Mouse (Mus musculus): Measurements from ENCODE around the gene Kcnab1.

- TF ChIP-seq CTCF (IDR thresholded peaks at IDR 0.05; ENCODE audit: control insufficient read depth, insufficient read depth, insufficient read length) (no peak), USF1 (IDR thresholded peaks at IDR 0.05; ENCODE audit: low read depth) (no peak), MAX (IDR thresholded peaks at IDR 0.05) (no peak), CEBPB (IDR thresholded peaks at IDR 0.05; ENCODE audit: low read depth) (no peak), MYOD1 (IDR thresholded peaks at IDR 0.05; ENCODE audit: control insufficient read depth, insufficient read length, low read depth) (no peak), MYOG (IDR thresholded peaks at IDR 0.05; ENCODE audit: control insufficient read depth, extremely low read depth, insufficient read length) (no peak)
Observed at GRCm38 (mm10) chr3:65346176-65346575, 237.0 kb downstream of the Kcnab1 start.

Data from C2C12 (cell line).